Mouse (Mus musculus) activated CD4-positive, CD25-positive, alpha-beta regulatory T cell (primary cell): ENCODE results near the gene Secisbp2l. TPM values are rescaled to one million over a fixed set of nuclear protein-coding genes. Genes with fewer than 3 reads are reported as not detected.

ENCODE experiments used
- polyA plus RNA-seq, 2 experiments: library from polyadenylated mRNA; unstranded; fragments of 100-300 nt; shearing (Covaris generic); gene quantifications; one replicate each; pipeline ENCODE4 v1.2.1; 2017

Secisbp2l gene
- 10 to 100 TPM; 29.9 to 46.0 TPM for polyA plus RNA-seq

DNA sequence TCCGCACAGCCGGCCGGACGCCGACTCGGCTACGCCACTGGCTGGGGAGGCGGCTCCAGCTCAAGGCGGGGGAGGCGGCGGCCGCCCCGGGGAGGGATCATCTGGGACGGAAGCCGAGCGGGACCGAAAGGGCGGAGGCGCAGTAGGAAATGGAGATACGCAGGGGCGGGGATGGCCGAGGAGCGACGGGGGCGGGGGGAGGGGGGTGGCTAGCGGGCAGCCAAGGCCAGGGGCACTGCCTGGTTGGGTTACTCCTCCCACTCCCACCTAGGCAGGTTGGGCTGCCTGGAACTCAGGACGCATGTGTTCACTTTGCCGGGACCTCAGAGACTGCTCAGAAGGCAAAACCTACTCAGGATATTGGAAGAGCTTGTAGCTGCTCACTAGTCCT, at the start of gene Secisbp2l:
Gene Secisbp2l (minus strand): TSS at position 152 of the 391 bp plus-strand sequence.

DNA sequence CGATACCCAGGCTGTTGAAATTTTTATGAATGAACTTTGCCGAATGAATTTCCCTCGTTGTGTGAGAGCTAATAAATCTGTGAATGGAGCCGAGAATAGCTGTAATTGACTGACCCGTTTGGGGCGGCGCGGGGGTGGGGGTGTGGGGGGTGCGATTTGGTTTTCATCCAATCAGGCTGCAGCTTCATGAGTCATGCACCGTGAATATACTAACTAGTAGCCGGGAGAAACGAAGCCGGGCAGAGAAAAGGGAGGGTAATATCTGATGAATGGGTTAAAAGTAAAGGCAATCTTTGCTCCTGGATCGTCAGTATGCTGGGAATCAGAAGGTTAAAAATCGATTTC, 58.6 kb downstream of the Secisbp2l start, which contains the start of gene Shc4:
Gene Shc4 (minus strand): TSS at position 63 of the 345 bp plus-strand sequence.

Other genes starting within 250 kb of the Secisbp2l start
- gene Cep152, start 157.8 kb downstream of the Secisbp2l start, polyA plus RNA-seq = 1 to 10 TPM; 7.5 to 9.2 TPM
- gene Eid1, start 109.8 kb downstream of the Secisbp2l start, polyA plus RNA-seq = 10 to 100 TPM; 48.1 to 56.6 TPM
- gene Shc4, start 58.7 kb downstream of the Secisbp2l start, polyA plus RNA-seq = under 1 TPM; 0.26 to 0.70 TPM
- gene Galk2, start 76.2 kb upstream of the Secisbp2l start, polyA plus RNA-seq = 10 to 100 TPM; 42.1 to 49.4 TPM
- 10 to 100 TPM; 41.6 to 43.3 TPM for gene Cops2, start 76.3 kb upstream of the Secisbp2l start, polyA plus RNA-seq